Mouse (Mus musculus): ENCODE data around the gene Srsf11.

- no peak for TF ChIP-seq MYC (IDR thresholded peaks at IDR 0.05; ENCODE audit: low read depth, low read length)
- TF ChIP-seq E2F4 (IDR thresholded peaks at IDR 0.05; ENCODE audit: insufficient replicate concordance, low read depth, low read length): no peak
Observed at GRCm38 (mm10) chr3:158061811-158062523, 25.5 kb upstream of the Srsf11 start.

Data from CH12.LX (cell line).